ENCODE assay signal across 9 mouse cellular contexts in the genomic region with DNA sequence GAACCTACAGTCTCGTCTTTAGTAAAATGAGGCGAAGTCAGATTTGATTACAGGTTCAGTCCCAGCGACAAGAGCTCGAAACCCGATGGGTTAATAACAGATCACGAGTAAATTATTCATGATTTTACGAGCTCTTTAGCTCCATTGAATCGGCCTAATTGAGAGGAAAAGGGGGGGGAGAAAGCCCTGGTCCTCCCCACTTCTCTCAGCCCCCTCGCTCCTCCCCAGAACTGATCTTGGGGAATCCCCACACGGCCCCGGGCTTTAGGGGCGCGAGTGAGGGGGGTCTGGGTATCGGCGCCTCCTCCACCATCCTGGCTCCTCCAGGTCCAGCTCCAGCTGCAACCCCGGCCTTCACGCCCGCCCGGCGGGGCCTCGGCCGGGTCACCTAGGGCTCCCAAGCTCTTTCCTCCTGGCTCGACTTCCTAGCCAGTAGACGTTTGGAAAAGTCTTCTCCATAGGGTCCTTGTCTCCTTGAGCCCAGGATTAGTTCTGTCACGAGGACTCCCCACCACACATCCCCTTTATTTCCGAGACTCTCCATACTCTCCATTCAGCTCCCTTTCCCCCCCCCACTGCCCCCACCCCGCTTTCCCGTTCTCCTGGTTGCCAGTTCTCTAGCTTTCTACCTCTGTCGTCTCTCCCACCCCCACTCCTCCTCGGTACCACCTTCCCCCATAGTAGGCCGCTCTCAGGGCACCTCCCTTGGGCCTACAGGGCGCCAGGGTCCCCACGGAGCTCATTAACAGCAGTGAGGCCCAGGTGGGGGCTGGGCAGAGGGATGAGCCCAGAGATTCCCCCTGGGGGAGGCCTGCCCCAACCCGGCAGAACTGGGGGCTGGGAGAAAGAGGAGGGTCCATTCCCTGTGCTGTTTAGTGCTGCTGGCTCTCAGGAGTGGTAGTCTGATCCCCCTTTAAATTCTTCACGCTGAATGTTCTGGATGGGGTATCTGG. TPM values are rescaled to one million over a fixed set of nuclear protein-coding genes. Genes with fewer than 3 reads are reported as not detected.
A peak's percentile ranks its signal among the peaks of the same experiment; 100 is the strongest.
DNase-seq lines count a peak whose midpoint lies in the region; ATAC-seq lines count a peak whose summit lies in the region.
"Had no signal": no experiment of that assay in that cellular context is flagged by ENCODE, and none has a peak within 500 bp of the region (broad histone marks: within the 10 kb centered on the region; RNA-seq: fewer than 3 reads in every experiment).

No protein-coding gene starts in this region.

- H3K4me1 ChIP-seq in heart, embryonic 12.5 days (replicated peaks), result peaks cover 18% of the 10 kb centered on the region
- H3K4me1 ChIP-seq in hindbrain, embryonic 12.5 days, result peaks cover 15% of the 10 kb centered on the region
- peaks cover 9% of the 10 kb centered on the region for H3K4me1 ChIP-seq in midbrain, embryonic 11.5 days (ENCODE audit: control insufficient read depth, insufficient read depth, low read length)

- DNase-seq in heart, postnatal 10 days, result no peak
- peak; percentile 42 for DNase-seq in embryo, embryonic 9.5 days (ENCODE audit: extremely low spot score)
- peak; percentile 93 for DNase-seq in midbrain, embryonic 11.5 days (ENCODE audit: low spot score, missing footprints)
- no peak for DNase-seq in urinary bladder, postnatal 4 days (ENCODE audit: low spot score in 2 of 2)
- DNase-seq in cerebellum, postnatal 4 days (ENCODE audit: low spot score in 2 of 2), result no peak

- H3K9ac ChIP-seq in heart, embryonic 12.5 days, result no peak overlapping the region
- peak overlapping the region; percentile 55; the same call in 1 of the 2 replicates for H3K9ac ChIP-seq in hindbrain, embryonic 12.5 days
- peak overlapping the region; percentile 57 for H3K9ac ChIP-seq in midbrain, embryonic 11.5 days (ENCODE audit: low read length)
- H3K9ac ChIP-seq: heart, embryonic 15.5 days had no signal

- H3K27me3 ChIP-seq in heart, embryonic 12.5 days (replicated peaks), result peaks cover 89% of the 10 kb centered on the region
- peaks cover 92% of the 10 kb centered on the region for H3K27me3 ChIP-seq in hindbrain, embryonic 12.5 days
- peaks cover 96% of the 10 kb centered on the region for H3K27me3 ChIP-seq in midbrain, embryonic 11.5 days (ENCODE audit: control insufficient read depth, insufficient read depth, low read length)

- WGBS in heart, embryonic 12.5 days, result 3% methylated on average over 35 of the region's 35 CpGs
- under 1% methylated on average over 35 of the region's 35 CpGs for WGBS in hindbrain, embryonic 12.5 days
- WGBS in midbrain, embryonic 11.5 days, result 1% methylated on average over 35 of the region's 35 CpGs

- intact Hi-C loops in heart, postnatal 10 days (cut with DNase I), result no loop called here

- peak overlapping the region; percentile 39; the same call in 1 of the 2 replicates for H3K4me3 ChIP-seq in heart, embryonic 12.5 days
- H3K4me3 ChIP-seq in hindbrain, embryonic 12.5 days, result peak overlapping the region; percentile 46
- peak overlapping the region; percentile 40 for H3K4me3 ChIP-seq in midbrain, embryonic 11.5 days (ENCODE audit: low read depth, low read length)

- no peaks in the 10 kb centered on the region for H3K9me3 ChIP-seq in heart, embryonic 12.5 days (replicated peaks)
- no peaks in the 10 kb centered on the region for H3K9me3 ChIP-seq in hindbrain, embryonic 12.5 days (replicated peaks)
- no peaks in the 10 kb centered on the region for H3K9me3 ChIP-seq in midbrain, embryonic 11.5 days (ENCODE audit: control insufficient read depth, low read length)
- H3K9me3 ChIP-seq: heart, embryonic 15.5 days had no signal

- H3K27ac ChIP-seq in heart, embryonic 12.5 days (ENCODE audit: poor library complexity, severe bottlenecking), result no peak overlapping the region
- H3K27ac ChIP-seq in hindbrain, embryonic 12.5 days, result peak overlapping the region; percentile 49
- peak overlapping the region; percentile 27; the same call in 1 of the 2 replicates for H3K27ac ChIP-seq in midbrain, embryonic 11.5 days (ENCODE audit: low read depth, low read length)
- H3K27ac ChIP-seq: heart, embryonic 15.5 days had no signal

- H3K4me2 ChIP-seq in heart, embryonic 12.5 days, result peak overlapping the region; percentile 66; the same call in 1 of the 2 replicates
- peak overlapping the region; percentile 49 for H3K4me2 ChIP-seq in hindbrain, embryonic 12.5 days (replicated peaks)
- H3K4me2 ChIP-seq in midbrain, embryonic 11.5 days, result peak overlapping the region; percentile 41

- H3K36me3 ChIP-seq in heart, embryonic 12.5 days, result no peaks in the 10 kb centered on the region
- no peaks in the 10 kb centered on the region for H3K36me3 ChIP-seq in hindbrain, embryonic 12.5 days
- H3K36me3 ChIP-seq in midbrain, embryonic 11.5 days (ENCODE audit: control insufficient read depth, insufficient read depth, low read length), result 0 out of 2 replicates have a peak, but pooled peaks cover 2% of the 10 kb centered on the region
- H3K36me3 ChIP-seq: heart, embryonic 15.5 days had no signal

- no peak for ATAC-seq in heart, embryonic 12.5 days (ENCODE audit: insufficient number of reproducible peaks, low FRiP score)
- ATAC-seq in hindbrain, embryonic 12.5 days (ENCODE audit: low FRiP score), result peak; percentile 41
- peak; percentile 53 for ATAC-seq in midbrain, embryonic 11.5 days (ENCODE audit: low FRiP score)
- ATAC-seq in granulocyte monocyte progenitor cell, adult 5-6 weeks (replicated peaks; ENCODE audit: poor library complexity, severe bottlenecking), result no peak

RNA-seq across cellular contexts. Expression of gene Lhx2, which starts 18.5 kb away (rescaled TPM):
- polyA plus RNA-seq in heart, embryonic 12.5 days (2016; fragmentation: Nextera tagmentation; extraction: Ambion mirVana), result 0.36 and 0.70 TPM in 2 replicates
- under 1 TPM in 1 of 2 experiments, not detected in 1; 0.15 TPM for total RNA-seq in heart, postnatal 10 days (2021)
- 31.0 and 31.2 TPM in 2 replicates for polyA plus RNA-seq in hindbrain, embryonic 12.5 days (2016; fragmentation: Nextera tagmentation; extraction: Ambion mirVana)
- 55.5 and 61.5 TPM in 2 replicates for polyA plus RNA-seq in midbrain, embryonic 11.5 days (2014; fragmentation: Nextera tagmentation; extraction: Ambion mirVana)
- total RNA-seq in granulocyte monocyte progenitor cell, adult 5-6 weeks (2014; fragmentation: Nextera tagmentation), result not detected in 2 replicates
- not detected in 2 replicates for total RNA-seq in granulocyte monocyte progenitor cell, adult 5-6 weeks (2017)

Comparison
In these comparisons a context has a peak if more than half of its experiments do, and no peak if none do; other contexts are left out.
1. ATAC-seq: peak in hindbrain, embryonic 12.5 days (single experiment) and midbrain, embryonic 11.5 days (single experiment); none in heart, embryonic 12.5 days (single experiment) and granulocyte monocyte progenitor cell, adult 5-6 weeks (single experiment).
2. DNase-seq: peak in embryo, embryonic 9.5 days (single experiment) and midbrain, embryonic 11.5 days (single experiment); none in heart, postnatal 10 days (0 of 2), urinary bladder, postnatal 4 days (0 of 2) and cerebellum, postnatal 4 days (0 of 2).
3. RNA of gene Lhx2, which starts 18.5 kb away (polyA plus RNA-seq): 55.5 to 61.5 TPM in midbrain, embryonic 11.5 days and 31.0 to 31.2 TPM in hindbrain, embryonic 12.5 days; 0.36 to 0.70 TPM in heart, embryonic 12.5 days; every median in the first group is over 10 times any median in the second.
4. Peak in every context shown above with its lines, with median percentiles within 50 percentile points of each other: H3K4me2 ChIP-seq and H3K4me3 ChIP-seq.